Mouse (Mus musculus): ENCODE measurements around the gene Ccdc182. TPM values are rescaled to one million over a fixed set of nuclear protein-coding genes. Genes with fewer than 3 reads are reported as not detected.

The Ccdc182 gene
- polyA plus RNA-seq, 1 experiment: not detected

DNA sequence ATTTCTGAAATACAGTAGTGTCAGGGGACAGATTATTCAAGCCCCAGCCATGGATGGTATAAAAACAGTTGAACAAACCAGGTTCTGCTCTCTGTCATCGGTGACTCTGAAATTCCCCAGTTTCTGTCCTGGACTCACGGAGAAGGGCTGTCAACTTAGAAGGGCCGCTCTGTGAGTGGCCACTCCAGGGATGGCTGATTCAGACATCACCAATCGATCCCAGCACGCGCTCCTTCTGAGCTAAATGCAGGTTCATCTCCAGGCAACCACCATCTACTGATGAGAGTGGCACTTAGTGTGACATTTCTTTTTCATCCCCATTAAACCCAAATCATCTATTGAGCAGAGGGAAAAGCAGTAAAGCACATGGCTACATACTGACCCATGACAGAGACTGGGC is 7.8 kb downstream of the Ccdc182 start:
- H3ac ChIP-seq (ENCODE audit: control insufficient read depth, insufficient read length, low read depth): no peak overlapping the region

DNA sequence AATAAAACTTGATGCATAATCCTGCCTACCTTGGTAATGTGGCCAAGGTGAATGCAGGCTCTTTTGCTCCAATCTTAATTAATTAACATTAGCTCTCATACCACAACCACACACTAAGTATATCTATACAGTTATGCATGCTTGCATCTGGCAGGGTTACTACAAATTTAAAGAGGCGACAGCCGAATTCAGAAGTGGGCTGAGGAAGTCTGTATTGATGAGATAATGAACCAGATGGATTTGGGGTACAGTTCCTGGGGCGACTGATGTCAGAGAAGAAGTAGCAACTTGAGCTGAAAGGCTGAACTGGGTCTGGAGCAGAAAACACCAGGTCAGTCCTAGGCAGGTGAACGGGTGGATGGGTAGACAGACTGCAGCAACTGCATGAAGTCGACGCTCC is 11.9 kb downstream of the Ccdc182 start:
- H3K79me2 ChIP-seq (ENCODE audit: control insufficient read depth, insufficient read depth): no peaks in the 10 kb centered on the region
- peaks cover 31% of the 10 kb centered on the region for H3K27me3 ChIP-seq (ENCODE audit: control insufficient read depth, insufficient read depth, insufficient read length)
- no peak overlapping the region for H3K4me3 ChIP-seq (ENCODE audit: insufficient read depth, poor library complexity, severe bottlenecking)
- H3ac ChIP-seq (ENCODE audit: control insufficient read depth, insufficient read length, low read depth): no peak overlapping the region
- TF ChIP-seq MYOG (IDR thresholded peaks at IDR 0.05; ENCODE audit: control insufficient read depth, extremely low read depth, insufficient read length) (no peak), MYOD1 (IDR thresholded peaks at IDR 0.05; ENCODE audit: control insufficient read depth, insufficient read length, low read depth) (no peak), MAX (IDR thresholded peaks at IDR 0.05) (no peak), FOSL1 (IDR thresholded peaks at IDR 0.05; ENCODE audit: insufficient read depth, low read length, poor library complexity, severe bottlenecking) (no peak), USF1 (IDR thresholded peaks at IDR 0.05; ENCODE audit: low read depth) (no peak)
- no peaks in the 10 kb centered on the region for H3K79me3 ChIP-seq (ENCODE audit: low read depth)
- no peaks in the 10 kb centered on the region for H3K36me3 ChIP-seq (ENCODE audit: control insufficient read depth, insufficient read depth)

More for the DNA sequence above, 7.8 kb downstream of the Ccdc182 start:
- Histone ChIP-seq H3K36me3 (ENCODE audit: control insufficient read depth, insufficient read depth) (no peaks in the 10 kb centered on the region), H3K79me2 (ENCODE audit: control insufficient read depth, insufficient read depth) (no peaks in the 10 kb centered on the region), H3K27me3 (ENCODE audit: control insufficient read depth, insufficient read depth, insufficient read length) (peaks cover 18% of the 10 kb centered on the region), H3K79me3 (ENCODE audit: low read depth) (no peaks in the 10 kb centered on the region), H3K4me3 (ENCODE audit: insufficient read depth, poor library complexity, severe bottlenecking) (no peak overlapping the region)
- TF ChIP-seq USF1 (IDR thresholded peaks at IDR 0.05; ENCODE audit: low read depth) (no peak), MAX (IDR thresholded peaks at IDR 0.05) (no peak), MYOD1 (IDR thresholded peaks at IDR 0.05; ENCODE audit: control insufficient read depth, insufficient read length, low read depth) (no peak), FOSL1 (IDR thresholded peaks at IDR 0.05; ENCODE audit: insufficient read depth, low read length, poor library complexity, severe bottlenecking) (no peak), CTCF (IDR thresholded peaks at IDR 0.05; ENCODE audit: control insufficient read depth, insufficient read depth, insufficient read length) (no peak), MYOG (IDR thresholded peaks at IDR 0.05; ENCODE audit: control insufficient read depth, extremely low read depth, insufficient read length) (no peak), CEBPB (IDR thresholded peaks at IDR 0.05; ENCODE audit: low read depth) (no peak)

- Histone ChIP-seq H3ac (ENCODE audit: control insufficient read depth, insufficient read length, low read depth) (no peak overlapping the region), H3K27me3 (ENCODE audit: control insufficient read depth, insufficient read depth, insufficient read length) (peaks cover 40% of the 10 kb centered on the region), H3K79me3 (ENCODE audit: low read depth) (no peaks in the 10 kb centered on the region), H3K36me3 (ENCODE audit: control insufficient read depth, insufficient read depth) (no peaks in the 10 kb centered on the region), H3K4me3 (ENCODE audit: insufficient read depth, poor library complexity, severe bottlenecking) (no peak overlapping the region), H3K79me2 (ENCODE audit: control insufficient read depth, insufficient read depth) (no peaks in the 10 kb centered on the region)
- TF ChIP-seq MAX (IDR thresholded peaks at IDR 0.05) (no peak), MYOD1 (IDR thresholded peaks at IDR 0.05; ENCODE audit: control insufficient read depth, insufficient read length, low read depth) (no peak), CTCF (IDR thresholded peaks at IDR 0.05; ENCODE audit: control insufficient read depth, insufficient read depth, insufficient read length) (no peak), MYOG (IDR thresholded peaks at IDR 0.05; ENCODE audit: control insufficient read depth, extremely low read depth, insufficient read length) (no peak), USF1 (IDR thresholded peaks at IDR 0.05; ENCODE audit: low read depth) (no peak), FOSL1 (IDR thresholded peaks at IDR 0.05; ENCODE audit: insufficient read depth, low read length, poor library complexity, severe bottlenecking) (no peak), CEBPB (IDR thresholded peaks at IDR 0.05; ENCODE audit: low read depth) (no peak)
Observed at GRCm38 (mm10) chr11:88307616-88308543, 14.0 kb downstream of the Ccdc182 start.

DNA sequence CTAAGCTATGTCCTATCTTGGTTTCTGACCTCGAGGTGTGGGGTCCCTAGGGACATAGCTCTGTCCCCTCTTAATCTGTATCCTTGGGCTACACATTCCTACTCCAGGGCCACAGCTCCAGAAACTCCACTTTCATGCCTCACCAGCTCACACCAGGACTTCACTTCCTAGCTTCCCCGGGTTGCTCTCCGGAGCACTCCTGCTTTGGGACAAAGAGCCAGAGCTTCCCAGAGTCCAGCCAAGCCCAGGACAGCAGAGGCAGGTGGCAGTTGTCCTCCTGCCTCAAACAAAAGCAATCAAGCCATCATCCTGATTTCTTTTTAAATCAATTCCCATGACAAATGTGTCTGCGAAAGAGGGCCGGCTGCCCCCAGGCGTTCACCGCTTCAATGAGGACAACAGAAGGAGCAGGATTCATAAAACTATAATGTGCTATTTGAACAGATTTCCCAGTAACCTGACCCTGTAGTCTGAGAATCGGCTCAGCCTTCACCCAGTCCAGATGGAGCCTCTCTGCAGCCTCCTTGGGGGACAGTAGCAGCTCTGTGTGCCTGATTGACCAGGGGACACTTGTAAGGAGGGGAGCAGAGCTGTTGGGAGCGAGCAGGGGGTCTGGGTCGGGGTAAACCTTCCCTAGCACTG is 15.3 kb downstream of the Ccdc182 start:
- H3K36me3 ChIP-seq (ENCODE audit: control insufficient read depth, insufficient read depth): no peaks in the 10 kb centered on the region
- no peaks in the 10 kb centered on the region for H3K79me2 ChIP-seq (ENCODE audit: control insufficient read depth, insufficient read depth)
- H3K79me3 ChIP-seq (ENCODE audit: low read depth): no peaks in the 10 kb centered on the region
- H3ac ChIP-seq (ENCODE audit: control insufficient read depth, insufficient read length, low read depth): no peak overlapping the region
- H3K4me3 ChIP-seq (ENCODE audit: insufficient read depth, poor library complexity, severe bottlenecking): no peak overlapping the region
- H3K27me3 ChIP-seq (ENCODE audit: control insufficient read depth, insufficient read depth, insufficient read length): peaks cover 42% of the 10 kb centered on the region
- TF ChIP-seq FOSL1 (IDR thresholded peaks at IDR 0.05; ENCODE audit: insufficient read depth, low read length, poor library complexity, severe bottlenecking) (no peak), USF1 (IDR thresholded peaks at IDR 0.05; ENCODE audit: low read depth) (no peak), MAX (IDR thresholded peaks at IDR 0.05) (no peak), CEBPB (IDR thresholded peaks at IDR 0.05; ENCODE audit: low read depth) (no peak), CTCF (IDR thresholded peaks at IDR 0.05; ENCODE audit: control insufficient read depth, insufficient read depth, insufficient read length) (no peak), MYOD1 (IDR thresholded peaks at IDR 0.05; ENCODE audit: control insufficient read depth, insufficient read length, low read depth) (no peak), MYOG (IDR thresholded peaks at IDR 0.05; ENCODE audit: control insufficient read depth, extremely low read depth, insufficient read length) (no peak)

DNA sequence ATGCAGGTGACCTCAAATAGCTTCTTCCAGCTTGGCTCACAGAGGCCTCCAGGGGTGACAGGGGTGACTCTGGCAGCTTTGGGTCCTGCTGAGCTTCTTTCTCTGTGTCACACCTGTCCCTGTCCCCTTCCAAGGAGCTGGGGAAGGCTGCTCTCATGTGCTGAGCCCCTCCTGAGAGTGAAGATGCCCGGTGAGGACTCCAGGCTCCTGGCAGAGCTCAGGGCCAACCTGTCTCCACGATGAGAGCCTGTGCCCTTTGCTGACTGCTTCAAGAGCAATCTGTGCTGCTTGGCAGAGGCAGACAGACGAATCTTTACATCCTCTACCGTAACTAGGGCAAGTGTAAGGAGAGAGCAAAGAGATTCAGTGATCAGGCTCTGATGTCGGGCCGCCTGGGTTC is 16.9 kb downstream of the Ccdc182 start:
- H3K79me2 ChIP-seq (ENCODE audit: control insufficient read depth, insufficient read depth): no peaks in the 10 kb centered on the region
- peaks cover 40% of the 10 kb centered on the region for H3K27me3 ChIP-seq (ENCODE audit: control insufficient read depth, insufficient read depth, insufficient read length)
- H3K36me3 ChIP-seq (ENCODE audit: control insufficient read depth, insufficient read depth): no peaks in the 10 kb centered on the region
- no peaks in the 10 kb centered on the region for H3K79me3 ChIP-seq (ENCODE audit: low read depth)
- no peak for TF ChIP-seq CEBPB (IDR thresholded peaks at IDR 0.05; ENCODE audit: low read depth)
- TF ChIP-seq MYOD1 (IDR thresholded peaks at IDR 0.05; ENCODE audit: control insufficient read depth, insufficient read length, low read depth): no peak
- TF ChIP-seq FOSL1 (IDR thresholded peaks at IDR 0.05; ENCODE audit: insufficient read depth, low read length, poor library complexity, severe bottlenecking): no peak
- H3ac ChIP-seq (ENCODE audit: control insufficient read depth, insufficient read length, low read depth): no peak overlapping the region
- no peak overlapping the region for H3K4me3 ChIP-seq (ENCODE audit: insufficient read depth, poor library complexity, severe bottlenecking)
